Mouse (Mus musculus) B cell, adult 62 days (primary cell): ENCODE data around the gene Sorcs2. TPM values are rescaled to one million over a fixed set of nuclear protein-coding genes. Genes with fewer than 3 reads are reported as not detected.

Experiments
- total RNA-seq: library from RNA; stranded (reverse); gene quantifications from 4 replicates; pipeline ENCODE4 v1.2.4, GENCODE M21; 2023

Gene Sorcs2
- 2.9 to 5.2 TPM (median 3.0 TPM) in 4 replicates for total RNA-seq

GRCm38 (mm10) chr5:36397837-36398282, at the start of gene Sorcs2:
TSS of gene Sorcs2 (minus strand) at chr5:36398139.

GRCm38 (mm10) chr5:36203916-36204315, 194.0 kb downstream of the Sorcs2 start, which contains the start of gene Psapl1:
TSS of gene Psapl1 (plus strand) at chr5:36204021.

Other genes starting within 250 kb of the Sorcs2 start
- not detected in 4 replicates for gene Psapl1, start 194.1 kb downstream of the Sorcs2 start, total RNA-seq
- gene Grpel1, start 66.9 kb upstream of the Sorcs2 start, total RNA-seq = 19.9 to 24.1 TPM (median 22.4 TPM) in 4 replicates
- 23.9 to 28.4 TPM (median 25.9 TPM) in 4 replicates for gene Tada2b, start 86.1 kb upstream of the Sorcs2 start, total RNA-seq
- gene Ccdc96, start 86.4 kb upstream of the Sorcs2 start, total RNA-seq = 0.27 to 0.88 TPM (median 0.52 TPM) in 4 replicates
- gene Tbc1d14, start 195.1 kb upstream of the Sorcs2 start, total RNA-seq = 125 to 153 TPM (median 133 TPM) in 4 replicates